Mouse (Mus musculus) embryo, embryonic 9.5 days (tissue): ENCODE measurements around the gene Spty2d1.

ENCODE experiments used
- DNase-seq: peaks from one replicate; pipeline ENCODE4 v3.0.0-alpha.2; 2017; ENCODE audit errors: extremely low spot score

Gene Spty2d1

GRCm38 (mm10) chr7:47022482-47022881 is 14.3 kb upstream of the Spty2d1 start:
- no peak for DNase-seq

GRCm38 (mm10) chr7:47020956-47021355 is 12.7 kb upstream of the Spty2d1 start:
- no peak for DNase-seq

GRCm38 (mm10) chr7:47019641-47020040 is 11.4 kb upstream of the Spty2d1 start:
- DNase-seq = no peak

- no peak for DNase-seq
Measured at GRCm38 (mm10) chr7:47017146-47017545, 8.9 kb upstream of the Spty2d1 start.

GRCm38 (mm10) chr7:47016602-47017001 is 8.4 kb upstream of the Spty2d1 start:
- no peak for DNase-seq

- DNase-seq = peak; percentile 86
Measured at GRCm38 (mm10) chr7:47015390-47016065, 7.3 kb upstream of the Spty2d1 start.

- no peak for DNase-seq
Measured at GRCm38 (mm10) chr7:47014564-47015389, 6.6 kb upstream of the Spty2d1 start.

GRCm38 (mm10) chr7:47013131-47013767 is 5.0 kb upstream of the Spty2d1 start:
- DNase-seq = no peak

- DNase-seq = no peak
Measured at GRCm38 (mm10) chr7:47007818-47008167, 418 bp downstream of the Spty2d1 start.

GRCm38 (mm10) chr7:47007109-47007780 is 966 bp downstream of the Spty2d1 start:
- no peak for DNase-seq

GRCm38 (mm10) chr7:47003411-47004115 is 4.6 kb downstream of the Spty2d1 start:
- no peak for DNase-seq

- DNase-seq = no peak
Measured at GRCm38 (mm10) chr7:47001900-47002275, 6.3 kb downstream of the Spty2d1 start.

GRCm38 (mm10) chr7:47001125-47001899 is 6.9 kb downstream of the Spty2d1 start:
- DNase-seq = no peak

GRCm38 (mm10) chr7:47000644-47000983 is 7.6 kb downstream of the Spty2d1 start:
- DNase-seq = no peak

- no peak for DNase-seq
Measured at GRCm38 (mm10) chr7:46999983-47000643, 8.1 kb downstream of the Spty2d1 start.

- DNase-seq = no peak
Measured at GRCm38 (mm10) chr7:46998942-46999341, 9.3 kb downstream of the Spty2d1 start.

GRCm38 (mm10) chr7:46997644-46998395 is 10.4 kb downstream of the Spty2d1 start:
- DNase-seq = no peak

GRCm38 (mm10) chr7:46997008-46997407 is 11.2 kb downstream of the Spty2d1 start:
- DNase-seq = no peak

- no peak for DNase-seq
Measured at GRCm38 (mm10) chr7:46995558-46995957, 12.7 kb downstream of the Spty2d1 start.

- DNase-seq = no peak
Measured at GRCm38 (mm10) chr7:46993079-46993478, 15.1 kb downstream of the Spty2d1 start.
